Mouse (Mus musculus) Patski (cell line): Measurements from ENCODE around the gene Jmjd8. TPM values are rescaled to one million over a fixed set of nuclear protein-coding genes. Genes with fewer than 3 reads are reported as not detected.

Experiments
- ATAC-seq: fragments of 100-300 bp; one replicate; pipeline ENCODE4 v1.8.0; 2021
- CTCF ChIA-PET: fragments of 350-600 bp; sonication (Branson Sonifier 250); formaldehyde crosslinking; loops from one replicate; lab custom pipeline; 2022; ENCODE audit warnings: inconsistent platforms; lab: Charles Lee
- POLR2A ChIA-PET: fragments of 350-600 bp; sonication (Branson Sonifier 250); formaldehyde crosslinking; loops from one replicate; lab custom pipeline; 2022; ENCODE audit warnings: antibody characterized with exemption, inconsistent platforms; lab: Charles Lee
- DNase-seq: peaks from one replicate; pipeline ENCODE4 v3.0.0-alpha.2; 2011; ENCODE audit warnings: low read depth, low spot score
- H3K27me3 ChIP-seq: fragments of 371-371 bp; one replicate; pipeline ENCODE4 v1.5.1; 2021
- CTCF ChIP-seq: fragments of 100-300 bp; IDR thresholded peaks from one replicate; pipeline ENCODE4 v1.5.1; 2021
- in situ Hi-C: fragments of 300-500 bp; cut with MboI; formaldehyde crosslinking; loops from 3 replicates; pipeline ENCODE4 v1.11.1; 2018; ENCODE audit warnings: low pct_unique_long_range_greater_than_20kb, mixed read lengths
- polyA plus RNA-seq: library from polyadenylated mRNA; unstranded; gene quantifications from one replicate; pipeline ENCODE4 v1.2.3, GENCODE M21; 2021

Jmjd8 gene
- polyA plus RNA-seq, 1 experiment from 2014 or later = 22.9 TPM

DNA sequence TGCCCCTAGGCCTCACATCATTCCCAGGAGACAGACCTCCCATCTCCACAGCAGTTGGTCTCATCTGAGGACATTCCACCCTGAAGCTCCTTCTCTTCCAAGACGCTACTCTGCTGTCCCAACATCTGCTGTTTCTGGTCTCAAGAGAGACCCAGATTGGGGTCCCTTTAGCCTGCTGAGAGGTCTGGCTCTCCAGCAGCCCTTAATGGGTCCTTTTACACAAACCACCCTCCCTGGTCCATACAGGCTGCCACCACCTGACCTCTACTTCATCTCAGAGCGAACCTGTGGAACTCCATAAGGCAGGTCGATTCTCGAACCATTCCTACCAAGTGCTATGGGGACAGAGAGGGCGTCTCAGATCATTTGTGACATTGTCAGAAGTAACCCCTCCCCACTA, 20.6 kb upstream of the Jmjd8 start:
- H3K27me3 ChIP-seq = peaks cover 11% of the 10 kb centered on the region
- POLR2A ChIA-PET = interaction anchor here (1.4 to 1.5 kb wide), 2 partner anchors 11 to 25 kb away, joined by 4 read pairs; partner anchors contain the start of genes Metrn and Stub1
- no peak for DNase-seq
- in situ Hi-C loops = no loop called here
- CTCF ChIA-PET = no interaction called here
- no peak for TF ChIP-seq CTCF
- no peak for ATAC-seq

- no peak for TF ChIP-seq CTCF
- CTCF ChIA-PET = no interaction called here
- peaks cover 11% of the 10 kb centered on the region for H3K27me3 ChIP-seq
- no peak for DNase-seq
- in situ Hi-C loops = no loop called here
- peak; percentile 41 for ATAC-seq
- POLR2A ChIA-PET = interaction anchor here (1.4 to 1.5 kb wide), 2 partner anchors 12 to 24 kb away, joined by 4 read pairs; partner anchors contain the start of genes Metrn and Stub1
Measured at GRCm38 (mm10) chr17:25808789-25809605, 19.7 kb upstream of the Jmjd8 start, which contains the start of gene Fbxl16. Fbxl16 (plus strand) TSS chr17:25809085.

- in situ Hi-C loops = no loop called here
- ChIA-PET POLR2A (interaction anchor here (1.4 to 1.5 kb wide), 2 partner anchors 13 to 24 kb away, joined by 4 read pairs; partner anchors contain the start of genes Metrn and Stub1), CTCF (no interaction called here)
- peaks cover 11% of the 10 kb centered on the region for H3K27me3 ChIP-seq
- TF ChIP-seq CTCF = no peak
- DNase-seq (no peak), ATAC-seq (no peak)
Measured at GRCm38 (mm10) chr17:25809606-25810340, 18.9 kb upstream of the Jmjd8 start.

DNA sequence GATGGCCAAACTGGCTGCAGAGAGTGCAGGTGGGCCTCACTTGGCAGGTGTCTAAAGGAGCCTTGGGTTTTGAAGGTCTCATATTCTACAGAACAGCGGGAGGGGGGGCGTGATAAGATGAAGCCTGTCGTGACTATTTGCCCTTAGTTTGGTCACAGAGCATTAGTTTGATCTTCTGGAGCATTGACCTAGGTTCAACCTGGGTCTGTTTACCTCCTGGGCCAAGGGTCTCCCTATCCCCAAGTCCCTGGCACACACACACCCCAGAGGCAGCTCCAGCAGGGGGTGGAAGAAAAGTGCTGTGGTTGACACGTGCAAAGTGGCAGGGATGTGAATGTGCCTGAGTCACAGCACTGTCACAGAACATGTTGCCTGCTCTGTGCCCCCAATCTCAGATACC, 17.8 kb upstream of the Jmjd8 start:
- no peak for DNase-seq
- H3K27me3 ChIP-seq = peaks cover 11% of the 10 kb centered on the region
- in situ Hi-C loops = no loop called here
- no peak for TF ChIP-seq CTCF
- ChIA-PET CTCF (no interaction called here), POLR2A (no interaction called here)
- ATAC-seq = no peak

GRCm38 (mm10) chr17:25813471-25813870, 15.2 kb upstream of the Jmjd8 start:
- no peak for ATAC-seq
- in situ Hi-C loops = no loop called here
- no peak for DNase-seq
- CTCF ChIA-PET = interaction anchor here (0.6 to 1.6 kb wide), 2 partner anchors 12 to 21 kb away, joined by 3 to 5 read pairs; no protein-coding TSS in a partner anchor
- no peak for TF ChIP-seq CTCF
- POLR2A ChIA-PET = interaction anchor here (1.2 kb wide), 1 partner anchor 11 kb away, joined by 3 read pairs; no protein-coding TSS in a partner anchor
- H3K27me3 ChIP-seq = peaks cover 16% of the 10 kb centered on the region

DNA sequence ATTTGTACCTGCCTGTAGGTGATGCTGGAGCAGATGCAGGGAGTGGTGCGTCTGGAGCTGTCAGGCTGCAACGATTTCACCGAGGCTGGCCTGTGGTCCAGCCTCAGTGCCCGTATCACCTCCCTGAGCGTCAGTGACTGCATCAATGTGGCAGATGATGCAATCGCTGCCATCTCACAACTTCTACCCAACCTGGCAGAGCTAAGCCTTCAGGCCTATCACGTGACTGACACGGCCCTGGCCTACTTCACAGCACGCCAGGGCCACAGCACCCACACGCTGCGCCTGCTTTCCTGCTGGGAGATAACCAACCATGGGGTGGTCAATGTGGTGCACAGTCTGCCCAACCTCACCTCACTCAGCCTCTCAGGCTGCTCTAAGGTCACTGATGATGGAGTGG, 11.0 kb upstream of the Jmjd8 start:
- in situ Hi-C loops = no loop called here
- no peak for TF ChIP-seq CTCF
- DNase-seq (no peak), ATAC-seq (no peak)
- ChIA-PET CTCF (no interaction called here), POLR2A (interaction anchor here (1.8 kb wide), 1 partner anchor 14 kb away, joined by 6 read pairs; no protein-coding TSS in a partner anchor)
- H3K27me3 ChIP-seq = peaks cover 17% of the 10 kb centered on the region

DNA sequence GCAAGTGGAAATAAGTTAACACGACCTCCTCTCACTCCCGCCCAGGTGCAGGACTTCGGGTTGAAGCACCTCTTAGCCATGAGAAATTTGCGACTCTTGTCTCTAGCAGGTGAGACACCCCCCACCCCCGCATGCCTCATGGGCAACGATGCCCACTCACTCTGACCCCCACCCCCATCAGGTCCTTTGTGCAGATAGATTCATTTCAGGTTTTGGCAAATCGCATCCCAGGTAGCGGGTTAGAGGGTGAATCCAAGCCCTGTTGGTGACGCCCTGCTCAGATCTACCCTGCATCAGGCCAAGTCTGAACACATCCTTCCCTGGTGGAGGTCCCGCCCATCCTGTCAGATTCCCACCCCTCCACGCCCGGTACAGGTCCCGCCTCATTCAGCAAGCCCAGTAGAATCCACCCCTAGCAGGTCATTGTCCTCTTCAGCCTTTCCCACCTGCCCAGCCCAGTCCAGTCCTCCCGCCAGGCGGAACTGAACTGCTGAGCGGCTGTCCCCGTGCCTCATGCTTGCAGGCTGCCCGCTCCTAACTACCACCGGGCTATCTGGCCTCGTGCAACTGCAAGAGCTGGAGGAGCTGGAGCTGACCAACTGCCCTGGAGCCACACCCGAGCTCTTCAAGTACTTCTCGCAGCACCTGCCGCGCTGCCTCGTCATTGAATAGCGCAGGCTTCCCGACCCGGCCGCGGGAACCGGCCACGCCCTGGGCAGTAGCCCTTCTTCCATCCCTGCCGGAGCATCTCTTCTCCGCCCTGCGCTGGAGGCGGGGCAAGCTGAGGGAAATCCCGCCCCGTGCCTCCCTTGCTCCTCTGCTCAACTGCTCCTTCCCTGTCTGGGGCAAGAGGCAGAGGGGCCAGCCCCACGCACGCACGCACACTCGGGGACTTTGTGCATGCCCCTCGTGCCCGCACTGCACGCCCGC, 9.6 kb upstream of the Jmjd8 start:
- in situ Hi-C loops = no loop called here
- ChIA-PET CTCF (no interaction called here), POLR2A (no interaction called here)
- TF ChIP-seq CTCF = no peak
- H3K27me3 ChIP-seq = peaks cover 17% of the 10 kb centered on the region
- ATAC-seq (no peak), DNase-seq (no peak)

DNA sequence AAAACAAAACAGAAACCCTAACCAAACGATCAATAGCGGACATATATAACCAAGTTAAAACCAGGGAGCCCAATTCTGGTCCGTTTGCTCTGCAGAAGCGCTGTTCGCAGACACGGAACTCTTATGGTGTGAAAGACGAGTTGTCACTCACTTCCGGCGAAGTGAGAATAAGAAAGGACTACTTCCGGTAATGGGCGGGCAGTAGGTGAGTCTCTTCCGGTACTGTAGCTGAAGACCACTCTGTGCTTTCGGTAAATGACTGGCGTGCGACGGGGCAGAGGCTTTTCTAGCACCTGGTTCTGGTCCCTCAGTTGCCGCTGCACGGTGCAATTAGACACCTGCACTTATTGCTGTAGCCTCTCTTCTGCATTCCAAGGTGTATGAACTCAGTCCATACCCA, 5.2 kb upstream of the Jmjd8 start, which contains the start of gene Wdr24:
Gene Wdr24 (plus strand): TSS at position 176 of the 400 bp plus-strand sequence.
- TF ChIP-seq CTCF = no peak
- CTCF ChIA-PET = interaction anchor here (2.3 kb wide), 1 partner anchor 9 kb away, joined by 8 read pairs; the partner anchor contains the start of gene Stub1
- POLR2A ChIA-PET = interaction anchor here (2.2 kb wide), 1 partner anchor 9 kb away, joined by 11 read pairs; the partner anchor contains the start of gene Stub1
- ATAC-seq (no peak), DNase-seq (no peak)
- in situ Hi-C loops = no loop called here
- H3K27me3 ChIP-seq = peaks cover 11% of the 10 kb centered on the region

GRCm38 (mm10) chr17:25824362-25825142, 4.1 kb upstream of the Jmjd8 start:
- peaks cover 4% of the 10 kb centered on the region for H3K27me3 ChIP-seq
- in situ Hi-C loops = no loop called here
- POLR2A ChIA-PET = interaction anchor here (2.2 kb wide), 1 partner anchor 8 kb away, joined by 11 read pairs; the partner anchor contains the start of gene Stub1
- TF ChIP-seq CTCF = no peak
- DNase-seq (no peak), ATAC-seq (no peak)
- CTCF ChIA-PET = interaction anchor here (2.3 kb wide), 1 partner anchor 8 kb away, joined by 8 read pairs; the partner anchor contains the start of gene Stub1
